Mouse (Mus musculus): ENCODE data around the gene Tdrkh. TPM values are rescaled to one million over a fixed set of nuclear protein-coding genes. Genes with fewer than 3 reads are reported as not detected.

Gene Tdrkh
- total and polyA plus RNA-seq, 2 experiments from 2014 or later, result 13.6 to 49.2 TPM

DNA sequence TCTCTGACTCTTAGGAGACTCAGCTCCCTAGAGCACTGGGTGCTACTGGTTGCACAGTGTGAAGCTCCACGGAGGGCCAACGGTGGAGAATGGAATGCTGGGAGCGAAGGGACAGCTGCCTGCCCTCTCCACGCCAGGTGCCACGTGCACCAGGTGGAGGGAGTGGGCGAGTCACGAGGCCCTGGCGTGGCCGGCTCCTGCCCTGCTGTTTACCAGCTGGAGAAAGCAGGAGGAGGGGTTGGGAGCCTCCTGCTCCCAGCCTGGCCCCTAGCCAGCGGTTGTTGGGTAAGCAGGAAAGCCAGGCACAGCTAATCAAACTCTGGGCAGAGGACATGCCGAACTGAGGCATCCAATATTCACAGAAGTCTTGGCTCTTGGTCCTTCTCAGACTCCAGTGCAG is 41.4 kb upstream of the Tdrkh start:
- Histone ChIP-seq H3K36me3 (ENCODE audit: insufficient read depth) (no peaks in the 10 kb centered on the region), H3K4me2 (ENCODE audit: low read depth) (peak overlapping the region; percentile 35), H3K27me3 (ENCODE audit: insufficient read depth, low read length) (no peaks in the 10 kb centered on the region), H3K4me1 (ENCODE audit: insufficient read depth) (0 out of 2 replicates have a peak, but pooled peaks cover 4% of the 10 kb centered on the region), H3K27ac (ENCODE audit: low read depth, low read length) (no peak overlapping the region), H3K4me3 (ENCODE audit: low read depth, low read length) (no peak overlapping the region; the same call in 1 of the 2 replicates), H3K9ac (no peak overlapping the region), H3K9me3 (ENCODE audit: low read length) (no peaks in the 10 kb centered on the region)
- peak; percentile 62 for ATAC-seq
- 2% methylated on average over 11 of the region's 11 CpGs for WGBS
- no peak for TF ChIP-seq CTCF (IDR thresholded peaks at IDR 0.05; ENCODE audit: low read depth)
- peak; percentile 55 for DNase-seq

DNA sequence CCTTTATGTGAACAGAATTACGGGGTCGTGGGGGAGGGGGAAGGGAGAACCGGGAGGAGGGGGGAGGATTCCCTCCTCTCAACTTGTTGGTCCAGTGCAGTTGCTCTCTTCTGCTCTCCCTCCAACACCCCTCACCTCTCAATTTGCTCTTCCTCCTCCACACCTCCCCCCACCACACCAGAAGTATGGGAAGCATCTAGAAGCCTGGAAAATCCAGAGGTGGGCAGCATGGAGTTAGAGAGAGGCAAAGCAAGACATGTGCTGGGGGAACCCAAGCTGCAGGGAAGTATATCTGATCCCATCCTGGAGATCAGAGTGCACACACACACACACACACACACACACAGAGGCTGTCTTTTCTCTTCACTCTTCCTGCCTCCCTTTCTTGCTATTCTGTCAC is 41.0 kb upstream of the Tdrkh start:
- Histone ChIP-seq H3K9ac (no peak overlapping the region), H3K4me2 (ENCODE audit: low read depth) (peak overlapping the region; percentile 35), H3K4me3 (ENCODE audit: low read depth, low read length) (no peak overlapping the region), H3K27me3 (ENCODE audit: insufficient read depth, low read length) (no peaks in the 10 kb centered on the region), H3K9me3 (ENCODE audit: low read length) (no peaks in the 10 kb centered on the region), H3K27ac (ENCODE audit: low read depth, low read length) (no peak overlapping the region), H3K4me1 (ENCODE audit: insufficient read depth) (0 out of 2 replicates have a peak, but pooled peaks cover 4% of the 10 kb centered on the region), H3K36me3 (ENCODE audit: insufficient read depth) (no peaks in the 10 kb centered on the region)
- ATAC-seq (no peak), DNase-seq (no peak)
- TF ChIP-seq CTCF (IDR thresholded peaks at IDR 0.05; ENCODE audit: low read depth), result no peak
- 0% methylated on average over 3 of the region's 3 CpGs for WGBS

DNA sequence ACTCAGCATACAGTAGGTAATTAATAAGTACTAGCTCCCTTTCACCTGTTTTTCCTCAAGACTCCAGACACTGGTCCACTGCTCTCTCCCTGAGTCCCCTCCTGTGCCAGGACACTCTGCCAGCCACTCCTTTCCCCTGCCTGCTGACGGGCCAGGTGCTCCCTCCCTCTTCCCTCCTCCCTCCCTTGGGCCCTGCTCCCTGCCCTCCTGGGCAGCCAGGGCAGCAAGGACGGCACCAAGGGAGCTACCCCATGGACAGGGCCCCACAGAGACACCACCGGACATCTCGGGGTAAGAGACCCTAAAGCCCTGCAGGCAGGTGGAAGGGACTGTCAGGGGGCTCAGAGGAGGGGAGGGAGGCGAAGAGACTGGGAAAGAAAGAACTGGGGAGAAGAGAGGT is 40.4 kb upstream of the Tdrkh start, which contains the start of gene Rorc:
Gene Rorc (plus strand): TSS at position 154 of the 400 bp plus-strand sequence.
- 19% methylated on average over 5 of the region's 5 CpGs for WGBS
- no peak within 1 kb of the TSS; the same call in 1 of the 2 replicates for H3K4me3 ChIP-seq (ENCODE audit: low read depth, low read length)
- no peaks in the 10 kb centered on the region for H3K27me3 ChIP-seq (ENCODE audit: insufficient read depth, low read length)
- no peaks in the 10 kb centered on the region for H3K36me3 ChIP-seq (ENCODE audit: insufficient read depth)
- no peak for DNase-seq
- H3K9ac ChIP-seq, result no peak within 1 kb of the TSS
- no peaks in the 10 kb centered on the region for H3K9me3 ChIP-seq (ENCODE audit: low read length)
- no peak within 1 kb of the TSS for H3K27ac ChIP-seq (ENCODE audit: low read depth, low read length)
- peak within 1 kb of the TSS; percentile 35 for H3K4me2 ChIP-seq (ENCODE audit: low read depth)
- H3K4me1 ChIP-seq (ENCODE audit: insufficient read depth), result 0 out of 2 replicates have a peak, but pooled peaks cover 4% of the 10 kb centered on the region
- no peak for TF ChIP-seq CTCF (IDR thresholded peaks at IDR 0.05; ENCODE audit: low read depth)
- ATAC-seq, result no peak; the same call in 1 of the 2 replicates

DNA sequence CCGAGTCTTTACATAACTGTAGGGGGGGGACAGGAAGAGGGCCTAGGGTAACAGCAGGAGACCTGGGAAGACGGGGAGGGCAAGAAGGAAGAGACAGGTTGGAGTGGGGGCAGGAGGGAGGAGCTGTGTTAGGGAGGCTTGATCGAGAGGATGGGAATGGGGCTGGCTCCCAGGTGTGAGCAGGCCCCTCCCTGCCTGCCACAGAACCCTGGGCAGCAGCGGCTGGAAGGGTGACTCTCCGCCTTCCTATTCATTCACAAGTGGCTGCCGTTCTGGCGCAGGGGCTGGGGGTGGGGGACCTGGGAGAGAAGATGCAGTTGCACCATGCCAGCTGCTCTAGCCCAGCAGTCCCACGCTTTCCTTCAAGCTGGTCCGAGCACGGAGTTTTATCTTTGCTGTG is 40.0 kb upstream of the Tdrkh start:
- DNase-seq (no peak), ATAC-seq (peak; percentile 13; the same call in 1 of the 2 replicates)
- Histone ChIP-seq H3K27me3 (ENCODE audit: insufficient read depth, low read length) (no peaks in the 10 kb centered on the region), H3K4me2 (ENCODE audit: low read depth) (peak overlapping the region; percentile 7; the same call in 1 of the 2 replicates), H3K4me1 (ENCODE audit: insufficient read depth) (0 out of 2 replicates have a peak, but pooled peaks cover 4% of the 10 kb centered on the region), H3K9me3 (ENCODE audit: low read length) (no peaks in the 10 kb centered on the region), H3K4me3 (ENCODE audit: low read depth, low read length) (no peak overlapping the region), H3K9ac (no peak overlapping the region), H3K36me3 (ENCODE audit: insufficient read depth) (no peaks in the 10 kb centered on the region), H3K27ac (ENCODE audit: low read depth, low read length) (no peak overlapping the region)
- TF ChIP-seq CTCF (IDR thresholded peaks at IDR 0.05; ENCODE audit: low read depth), result no peak
- WGBS, result 5% methylated on average over 10 of the region's 10 CpGs

DNA sequence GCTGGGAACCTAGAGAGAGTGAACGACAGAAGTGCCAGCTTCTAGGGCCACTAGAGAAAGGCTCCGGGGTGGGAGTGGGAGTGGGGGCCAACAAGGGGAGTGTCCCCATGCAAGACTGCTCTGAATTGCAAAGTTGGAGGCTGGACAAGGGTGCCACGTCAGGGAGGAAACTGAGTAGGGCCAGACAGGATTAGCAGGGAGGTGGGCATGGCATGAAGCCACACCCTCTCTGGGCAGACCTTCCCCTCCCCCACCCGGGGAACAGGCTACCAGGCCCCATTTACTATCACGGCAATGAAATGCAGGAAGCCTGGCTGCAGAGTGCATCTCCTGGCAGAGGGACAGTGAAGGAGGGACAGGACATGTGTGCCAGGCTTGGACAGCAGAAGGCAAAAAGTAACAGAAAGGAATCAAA is 39.5 kb upstream of the Tdrkh start:
- Histone ChIP-seq H3K36me3 (ENCODE audit: insufficient read depth) (no peaks in the 10 kb centered on the region), H3K4me2 (ENCODE audit: low read depth) (peak overlapping the region; percentile 7; the same call in 1 of the 2 replicates), H3K27ac (ENCODE audit: low read depth, low read length) (no peak overlapping the region), H3K9me3 (ENCODE audit: low read length) (no peaks in the 10 kb centered on the region), H3K9ac (no peak overlapping the region), H3K4me3 (ENCODE audit: low read depth, low read length) (no peak overlapping the region), H3K27me3 (ENCODE audit: insufficient read depth, low read length) (no peaks in the 10 kb centered on the region), H3K4me1 (ENCODE audit: insufficient read depth) (0 out of 2 replicates have a peak, but pooled peaks cover 4% of the 10 kb centered on the region)
- peak; percentile 41 for ATAC-seq
- 3% methylated on average over 5 of the region's 5 CpGs for WGBS
- TF ChIP-seq CTCF (IDR thresholded peaks at IDR 0.05; ENCODE audit: low read depth), result no peak
- no peak for DNase-seq

DNA sequence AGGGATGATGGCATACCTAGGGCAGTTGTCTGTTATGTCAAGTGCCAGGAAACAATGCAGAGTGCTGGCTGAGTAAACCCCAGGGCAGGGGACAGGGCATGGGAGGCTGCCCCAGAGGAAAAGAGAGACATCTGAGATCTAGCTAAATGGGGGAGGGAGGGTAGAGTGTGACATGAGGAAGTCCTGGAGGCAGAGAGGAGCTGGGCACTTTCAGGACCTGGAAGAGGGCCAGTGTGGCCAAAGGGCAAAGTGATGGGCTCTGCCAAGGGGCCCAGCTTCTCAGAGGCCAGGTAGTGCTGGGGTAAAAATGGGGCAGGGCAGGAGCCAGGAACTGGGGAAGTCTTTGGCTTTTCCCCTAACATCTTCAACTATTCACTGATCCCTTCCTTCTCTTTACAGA is 38.4 kb upstream of the Tdrkh start:
- no peak for ATAC-seq
- no peak for TF ChIP-seq CTCF (IDR thresholded peaks at IDR 0.05; ENCODE audit: low read depth)
- no peak overlapping the region for H3K4me2 ChIP-seq (ENCODE audit: low read depth)

DNA sequence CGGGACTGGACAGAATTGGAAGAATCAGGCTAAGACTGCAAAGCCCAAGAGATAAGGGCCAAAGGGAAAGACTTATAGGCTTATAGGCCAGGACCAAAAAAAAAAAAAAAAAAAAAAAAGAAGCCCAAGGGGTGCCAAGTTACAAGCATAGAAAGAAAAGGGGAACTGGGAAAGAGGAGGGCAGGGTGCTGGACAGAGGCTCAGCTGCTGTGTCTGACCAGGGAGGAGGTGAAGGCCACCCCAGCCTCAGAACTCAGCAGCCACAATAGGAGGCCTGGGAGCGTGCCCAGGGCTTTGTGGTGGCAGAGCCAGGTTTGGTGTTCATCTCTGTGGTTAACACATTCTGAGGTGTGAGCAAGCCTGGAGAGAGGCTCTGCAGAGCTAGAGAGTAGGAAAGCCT is 37.9 kb upstream of the Tdrkh start:
- no peak for DNase-seq

More for the DNA sequence above, 38.4 kb upstream of the Tdrkh start:
- no peaks in the 10 kb centered on the region for H3K36me3 ChIP-seq (ENCODE audit: insufficient read depth)
- 0 out of 2 replicates have a peak, but pooled peaks cover 4% of the 10 kb centered on the region for H3K4me1 ChIP-seq (ENCODE audit: insufficient read depth)
- H3K27me3 ChIP-seq (ENCODE audit: insufficient read depth, low read length), result no peaks in the 10 kb centered on the region
- no peak overlapping the region for H3K4me3 ChIP-seq (ENCODE audit: low read depth, low read length)
- H3K9ac ChIP-seq, result no peak overlapping the region
- no peak for DNase-seq
- H3K27ac ChIP-seq (ENCODE audit: low read depth, low read length), result no peak overlapping the region
- no peaks in the 10 kb centered on the region for H3K9me3 ChIP-seq (ENCODE audit: low read length)

More for the DNA sequence above, 37.9 kb upstream of the Tdrkh start:
- WGBS, result 87% methylated on average over 2 of the region's 2 CpGs
- Histone ChIP-seq H3K27ac (ENCODE audit: low read depth, low read length) (no peak overlapping the region), H3K27me3 (ENCODE audit: insufficient read depth, low read length) (no peaks in the 10 kb centered on the region), H3K4me3 (ENCODE audit: low read depth, low read length) (no peak overlapping the region), H3K9ac (no peak overlapping the region), H3K9me3 (ENCODE audit: low read length) (no peaks in the 10 kb centered on the region), H3K4me2 (ENCODE audit: low read depth) (no peak overlapping the region), H3K4me1 (ENCODE audit: insufficient read depth) (0 out of 2 replicates have a peak, but pooled peaks cover 4% of the 10 kb centered on the region), H3K36me3 (ENCODE audit: insufficient read depth) (no peaks in the 10 kb centered on the region)
- no peak for TF ChIP-seq CTCF (IDR thresholded peaks at IDR 0.05; ENCODE audit: low read depth)
- ATAC-seq, result no peak
